Mouse (Mus musculus): Measurements from ENCODE around the gene Adgrl2. TPM values are rescaled to one million over a fixed set of nuclear protein-coding genes. Genes with fewer than 3 reads are reported as not detected.

Gene Adgrl2
- total and polyA plus RNA-seq, 3 experiments: 0.34 to 6.6 (median 3.2) TPM

GRCm38 (mm10) chr3:148842533-148842932 is 147.8 kb downstream of the Adgrl2 start:
- H3K27me3 ChIP-seq (replicated peaks): no peaks in the 10 kb centered on the region
- in situ Hi-C loops (cut with MboI; ENCODE audit: low pct_ligation_motif_present, low pct_unique_long_range_greater_than_20kb, low sequenced_read_pairs) (no loop called here), dilution Hi-C loops (cut with MboI; ENCODE audit: extremely low pct_ligation_motif_present, extremely low pct_unique_long_range_greater_than_20kb, low sequenced_read_pairs) (no loop called here)
- peaks cover 0 to 1% of the 10 kb centered on the region in 2 experiments for H3K36me3 ChIP-seq (replicated peaks in 1 of 2; ENCODE audit: control insufficient read depth in 1 of 2, insufficient read depth in 1 of 2, low read length in 1 of 2)
- no peak overlapping the region for H3K27ac ChIP-seq (ENCODE audit: insufficient read depth, low read depth)
- H3K9ac ChIP-seq (ENCODE audit: insufficient read depth, low read depth): no peak overlapping the region
- no peaks in the 10 kb centered on the region for H3K9me3 ChIP-seq (replicated peaks; ENCODE audit: low read length)
- no peaks in the 10 kb centered on the region for H3K79me2 ChIP-seq (replicated peaks; ENCODE audit: control insufficient read depth, extremely low read depth, insufficient read depth, poor library complexity, severe bottlenecking)
- no peak for TF ChIP-seq GABPA (IDR thresholded peaks at IDR 0.05; ENCODE audit: insufficient replicate concordance, low read depth, low read length)
- TF ChIP-seq ZKSCAN1 (IDR thresholded peaks at IDR 0.05; ENCODE audit: borderline replicate concordance, low read depth, low read length): no peak
- no peak for TF ChIP-seq KAT2A (IDR thresholded peaks at IDR 0.05; ENCODE audit: insufficient replicate concordance, low read length)
- TF ChIP-seq MAX (IDR thresholded peaks at IDR 0.05; ENCODE audit: low read length): no peak
- TF ChIP-seq PAX5 (IDR thresholded peaks at IDR 0.05; ENCODE audit: low read length): no peak
- no peak for TF ChIP-seq MEF2A (IDR thresholded peaks at IDR 0.05; ENCODE audit: borderline replicate concordance, low read depth, low read length)
- TF ChIP-seq E2F4 (IDR thresholded peaks at IDR 0.05; ENCODE audit: insufficient replicate concordance, low read depth, low read length): no peak
- TF ChIP-seq EP300 (IDR thresholded peaks at IDR 0.05; ENCODE audit: low read length): no peak
- no peak for TF ChIP-seq CTCF (conservative IDR thresholded peaks at IDR 0.05 in 1 of 2, IDR thresholded peaks at IDR 0.05 in 1 of 2; ENCODE audit: low read depth in 2 of 2, low read length in 2 of 2)
- no peak for TF ChIP-seq ZC3H11A (IDR thresholded peaks at IDR 0.05; ENCODE audit: low read depth, low read length)
- no peak for TF ChIP-seq USF1 (IDR thresholded peaks at IDR 0.05; ENCODE audit: low read depth, low read length)
- TF ChIP-seq MAFK (IDR thresholded peaks at IDR 0.05; ENCODE audit: insufficient replicate concordance, low read length): no peak
- TF ChIP-seq POLR2AphosphoS2 (IDR thresholded peaks at IDR 0.05; ENCODE audit: low read depth, low read length): no peak
- TF ChIP-seq JUN (IDR thresholded peaks at IDR 0.05; ENCODE audit: insufficient read depth, low read depth, low read length): no peak
- TF ChIP-seq ZMIZ1 (IDR thresholded peaks at IDR 0.05; ENCODE audit: low read depth, low read length): no peak
- TF ChIP-seq POLR2A (IDR thresholded peaks at IDR 0.05; ENCODE audit: low read depth, low read length): no peak
- H3K4me1 ChIP-seq (ENCODE audit: control insufficient read depth in 1 of 2, insufficient read depth in 2 of 2): no peaks in the 10 kb centered on the region
- H3K4me3 ChIP-seq (replicated peaks in 1 of 3; ENCODE audit: low read depth in 2 of 3, low read length in 2 of 3, poor library complexity in 1 of 3): no peak overlapping the region
- DNase-seq (ENCODE audit: extremely low read depth): no peak
- no peak overlapping the region for H3K4me2 ChIP-seq (ENCODE audit: insufficient read depth, low read depth, poor library complexity, severe bottlenecking)

- Histone ChIP-seq H3K4me2 (ENCODE audit: insufficient read depth, low read depth, poor library complexity, severe bottlenecking) (no peak overlapping the region), H3K36me3 (replicated peaks in 1 of 2; ENCODE audit: control insufficient read depth in 1 of 2, insufficient read depth in 1 of 2, low read length in 1 of 2) (peaks cover 0 to 4% of the 10 kb centered on the region in 2 experiments), H3K4me3 (replicated peaks in 1 of 3; ENCODE audit: low read depth in 2 of 3, low read length in 2 of 3, poor library complexity in 1 of 3) (no peak overlapping the region), H3K9me3 (replicated peaks; ENCODE audit: low read length) (no peaks in the 10 kb centered on the region), H3K9ac (ENCODE audit: insufficient read depth, low read depth) (no peak overlapping the region), H3K27me3 (replicated peaks) (no peaks in the 10 kb centered on the region), H3K79me2 (replicated peaks; ENCODE audit: control insufficient read depth, extremely low read depth, insufficient read depth, poor library complexity, severe bottlenecking) (no peaks in the 10 kb centered on the region), H3K4me1 (ENCODE audit: control insufficient read depth in 1 of 2, insufficient read depth in 2 of 2) (no peaks in the 10 kb centered on the region; a peak in 1 of 4 replicates), H3K27ac (ENCODE audit: insufficient read depth, low read depth) (no peak overlapping the region)
- in situ Hi-C loops (cut with MboI; ENCODE audit: low pct_ligation_motif_present, low pct_unique_long_range_greater_than_20kb, low sequenced_read_pairs): no loop called here
- dilution Hi-C loops (cut with MboI; ENCODE audit: extremely low pct_ligation_motif_present, extremely low pct_unique_long_range_greater_than_20kb, low sequenced_read_pairs): no loop called here
- TF ChIP-seq JUN (IDR thresholded peaks at IDR 0.05; ENCODE audit: insufficient read depth, low read depth, low read length): no peak
- TF ChIP-seq E2F4 (IDR thresholded peaks at IDR 0.05; ENCODE audit: insufficient replicate concordance, low read depth, low read length): no peak
- TF ChIP-seq HCFC1 (IDR thresholded peaks at IDR 0.05; ENCODE audit: low read depth, low read length): no peak
- no peak for TF ChIP-seq NRF1 (IDR thresholded peaks at IDR 0.05; ENCODE audit: low read depth, low read length)
- no peak for TF ChIP-seq BHLHE40 (IDR thresholded peaks at IDR 0.05; ENCODE audit: low read depth, low read length)
- no peak for TF ChIP-seq ELF1 (IDR thresholded peaks at IDR 0.05; ENCODE audit: low read depth, low read length)
- TF ChIP-seq NELFE (IDR thresholded peaks at IDR 0.05; ENCODE audit: low read depth, low read length): no peak
- no peak for TF ChIP-seq CHD2 (IDR thresholded peaks at IDR 0.05; ENCODE audit: low read length)
- no peak for TF ChIP-seq ZNF384 (IDR thresholded peaks at IDR 0.05; ENCODE audit: low read depth, low read length)
- TF ChIP-seq CHD1 (IDR thresholded peaks at IDR 0.05; ENCODE audit: low read depth, low read length): no peak
- no peak for DNase-seq (ENCODE audit: extremely low read depth)
These were observed 151.5 kb downstream of the Adgrl2 start for GRCm38 (mm10) chr3:148838835-148839296.

Measured in CH12.LX (cell line).